Mouse (Mus musculus): ENCODE results near the gene Rbm25. TPM values are rescaled to one million over a fixed set of nuclear protein-coding genes. Genes with fewer than 3 reads are reported as not detected.

Rbm25 gene
- polyA plus RNA-seq, 1 experiment from 2014 or later = 199 TPM

GRCm38 (mm10) chr12:83732225-83732624 is 101.2 kb downstream of the Rbm25 start:
- no peak overlapping the region for H3K27ac ChIP-seq
- no peak for TF ChIP-seq CTCF (IDR thresholded peaks at IDR 0.05; ENCODE audit: low read depth)
- ATAC-seq (replicated peaks; ENCODE audit: low FRiP score, low read depth) (no peak), DNase-seq (ENCODE audit: low spot score) (no peak)
- H3K4me1 ChIP-seq (replicated peaks; ENCODE audit: insufficient read depth, low read length) = no peaks in the 10 kb centered on the region
- H3K36me3 ChIP-seq (ENCODE audit: insufficient read depth, low read length) = peaks cover 63% of the 10 kb centered on the region
- no peaks in the 10 kb centered on the region for H3K27me3 ChIP-seq (ENCODE audit: insufficient read depth, low read length)
- 91% methylated on average over 5 of the region's 5 CpGs for WGBS
- no peaks in the 10 kb centered on the region for H3K9me3 ChIP-seq (replicated peaks; ENCODE audit: low read length)
- no peak overlapping the region for H3K9ac ChIP-seq (ENCODE audit: low read depth, low read length)
- no peak overlapping the region for H3K4me2 ChIP-seq (ENCODE audit: low read length)
- no peak overlapping the region for H3K4me3 ChIP-seq (replicated peaks; ENCODE audit: low read depth, low read length)

Other genes with a start within 250 kb of the Rbm25 start
- gene Dpf3, start 143.5 kb upstream of the Rbm25 start, polyA plus RNA-seq (2015; fragmentation: Nextera tagmentation; extraction: Ambion mirVana) = 7.8 and 9.3 TPM in 2 replicates
- 19.8 and 20.6 TPM in 2 replicates for gene Dcaf4, start 110.8 kb upstream of the Rbm25 start, polyA plus RNA-seq (2015; fragmentation: Nextera tagmentation; extraction: Ambion mirVana)
- gene Zfyve1, start 34.0 kb upstream of the Rbm25 start, polyA plus RNA-seq (2015; fragmentation: Nextera tagmentation; extraction: Ambion mirVana) = 11.9 and 14.0 TPM in 2 replicates
- 59.5 and 64.3 TPM in 2 replicates for gene Psen1, start 56.9 kb downstream of the Rbm25 start, polyA plus RNA-seq (2015; fragmentation: Nextera tagmentation; extraction: Ambion mirVana)
- 3.6 and 3.7 TPM in 2 replicates for gene Papln, start 132.4 kb downstream of the Rbm25 start, polyA plus RNA-seq (2015; fragmentation: Nextera tagmentation; extraction: Ambion mirVana)